Mouse (Mus musculus) erythroblast, embryonic 14.5 days (primary cell): ENCODE measurements around the gene Gna15. TPM values are rescaled to one million over a fixed set of nuclear protein-coding genes. Genes with fewer than 3 reads are reported as not detected.

Experiments
- H3K27me3 ChIP-seq: 2 replicates; pipeline ENCODE4 v1.6.1; 2012; ENCODE audit warnings: inconsistent platforms; ENCODE audit not compliant: control insufficient read depth
- H3K36me3 ChIP-seq: 2 replicates; pipeline ENCODE4 v1.6.1; 2012; ENCODE audit warnings: mild to moderate bottlenecking, inconsistent platforms; ENCODE audit not compliant: control insufficient read depth
- H3K4me1 ChIP-seq: 2 replicates; pipeline ENCODE4 v1.6.1; 2012; ENCODE audit warnings: inconsistent platforms; ENCODE audit not compliant: control insufficient read depth
- H3K4me3 ChIP-seq: replicated peaks from 2 replicates; pipeline ENCODE3; 2012; ENCODE audit warnings: moderate library complexity, mild to moderate bottlenecking, inconsistent platforms
- H3K9me3 ChIP-seq: 2 replicates; pipeline ENCODE4 v1.6.1; 2012; ENCODE audit warnings: low read length, inconsistent platforms, mixed read lengths; ENCODE audit not compliant: control insufficient read depth
- GATA1 ChIP-seq: IDR thresholded peaks from 2 replicates; pipeline ENCODE4 v1.6.1; 2012; ENCODE audit warnings: low read length, inconsistent platforms, mixed read lengths
- TAL1 ChIP-seq: IDR thresholded peaks from 3 replicates; pipeline ENCODE4 v1.6.1; 2012; ENCODE audit warnings: low read length, inconsistent platforms, mixed read lengths
- polyA plus RNA-seq: library from polyadenylated mRNA; stranded (reverse); fragments of >175 nt; gene quantifications from 2 replicates; pipeline ENCODE4 v1.2.3, GENCODE M21; 2012

Gene Gna15
- polyA plus RNA-seq, 1 experiment: 0.14 TPM

- Histone ChIP-seq H3K36me3 (peaks cover 60% of the 10 kb centered on the region), H3K27me3 (no peaks in the 10 kb centered on the region), H3K4me1 (peaks cover 50% of the 10 kb centered on the region), H3K9me3 (no peaks in the 10 kb centered on the region), H3K4me3 (no peak overlapping the region)
- TF ChIP-seq GATA1 (no peak), TAL1 (no peak)
Observed at GRCm38 (mm10) chr10:81493601-81494220, 30.3 kb downstream of the Gna15 start.

DNA sequence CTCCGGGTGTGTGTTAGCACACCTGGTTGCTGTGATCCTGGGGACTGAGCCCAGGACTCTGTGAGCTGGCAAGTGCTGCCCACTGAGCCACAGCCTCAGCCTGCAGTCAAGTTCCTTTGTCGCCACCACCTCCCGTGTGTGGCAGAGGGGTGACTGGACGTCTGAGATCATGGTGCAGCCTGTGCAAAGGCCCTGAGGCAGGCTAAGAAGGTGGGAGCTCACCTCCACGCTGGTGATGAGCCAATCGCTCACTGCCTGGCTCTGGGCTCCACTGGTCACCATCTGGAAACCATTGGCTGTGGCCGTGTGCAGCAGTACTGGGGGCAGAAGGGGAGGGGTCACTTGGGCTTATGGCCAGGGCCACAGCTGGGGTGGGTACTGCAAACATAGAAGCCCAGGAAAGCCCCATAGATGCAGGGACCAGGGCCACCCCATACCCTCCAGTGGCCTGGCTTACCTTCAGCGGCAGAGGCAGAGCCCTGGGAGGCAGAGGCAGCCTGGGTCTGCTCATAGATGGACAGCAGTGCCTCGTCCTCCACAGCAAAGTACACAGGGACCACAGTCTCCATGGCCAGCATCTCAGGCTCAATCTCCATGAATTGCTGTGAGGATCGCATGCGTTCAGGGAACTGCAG is 31.3 kb downstream of the Gna15 start:
- Histone ChIP-seq H3K4me3 (no peak overlapping the region), H3K4me1 (peaks cover 41% of the 10 kb centered on the region), H3K9me3 (no peaks in the 10 kb centered on the region), H3K27me3 (no peaks in the 10 kb centered on the region), H3K36me3 (peaks cover 70% of the 10 kb centered on the region)
- TF ChIP-seq TAL1 (no peak), GATA1 (no peak)

- Histone ChIP-seq H3K9me3 (no peaks in the 10 kb centered on the region), H3K4me3 (no peak overlapping the region), H3K4me1 (peaks cover 33% of the 10 kb centered on the region), H3K36me3 (peaks cover 87% of the 10 kb centered on the region), H3K27me3 (no peaks in the 10 kb centered on the region)
- TF ChIP-seq GATA1 (no peak), TAL1 (no peak)
Observed at GRCm38 (mm10) chr10:81491018-81491417, 33.0 kb downstream of the Gna15 start.

DNA sequence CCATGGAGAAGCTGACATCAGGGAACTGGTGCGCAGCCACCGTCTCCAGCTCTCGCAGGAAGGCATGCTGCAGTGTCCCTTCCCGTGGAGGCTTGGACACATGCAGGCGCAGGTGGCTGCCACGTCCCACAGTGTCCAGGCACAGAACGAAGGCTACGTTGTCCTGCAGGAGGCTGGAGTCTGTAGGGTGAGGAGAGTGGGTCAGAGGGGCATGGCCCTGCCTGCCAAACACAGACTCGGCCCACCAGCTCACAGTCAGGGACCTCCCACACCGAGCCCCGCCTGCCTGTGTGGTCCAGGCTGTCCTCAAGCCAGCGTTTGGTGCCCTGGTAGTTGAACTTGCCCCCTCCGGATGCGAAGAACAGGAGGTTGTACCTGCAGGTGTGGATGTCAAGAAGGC is 34.1 kb downstream of the Gna15 start:
- Histone ChIP-seq H3K4me1 (peaks cover 28% of the 10 kb centered on the region), H3K36me3 (peaks cover 87% of the 10 kb centered on the region), H3K4me3 (no peak overlapping the region), H3K27me3 (no peaks in the 10 kb centered on the region), H3K9me3 (no peaks in the 10 kb centered on the region)
- no peak for TF ChIP-seq TAL1
- TF ChIP-seq GATA1: no peak

DNA sequence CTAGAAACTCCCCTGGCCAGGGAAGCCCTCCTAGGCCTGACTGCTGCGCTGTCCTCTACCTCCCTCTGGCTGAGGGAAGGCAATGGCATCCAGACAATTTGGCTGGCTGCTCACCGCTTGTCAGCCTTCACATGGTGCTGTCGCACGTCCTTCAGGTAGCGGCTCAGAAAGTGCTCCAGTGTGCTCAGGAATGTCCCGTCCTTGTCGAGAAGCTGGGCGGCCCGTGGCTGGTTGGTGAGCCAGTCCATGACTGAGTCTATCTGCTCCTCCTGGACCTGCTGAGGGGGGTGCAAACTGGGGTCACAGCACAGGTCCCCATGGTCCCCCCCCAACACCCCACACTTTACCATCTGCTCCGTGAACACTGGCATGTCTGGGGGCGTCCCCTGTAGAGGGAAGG is 35.9 kb downstream of the Gna15 start:
- Histone ChIP-seq H3K27me3 (no peaks in the 10 kb centered on the region), H3K4me1 (peaks cover 10% of the 10 kb centered on the region), H3K36me3 (peaks cover 70% of the 10 kb centered on the region), H3K9me3 (no peaks in the 10 kb centered on the region), H3K4me3 (no peak overlapping the region)
- TF ChIP-seq GATA1: no peak
- TF ChIP-seq TAL1: no peak

GRCm38 (mm10) chr10:81486496-81486895 is 37.5 kb downstream of the Gna15 start:
- TF ChIP-seq GATA1 (no peak), TAL1 (no peak)
- Histone ChIP-seq H3K4me3 (no peak overlapping the region), H3K27me3 (peaks cover 16% of the 10 kb centered on the region), H3K4me1 (peaks cover 18% of the 10 kb centered on the region), H3K36me3 (peaks cover 54% of the 10 kb centered on the region), H3K9me3 (no peaks in the 10 kb centered on the region)

GRCm38 (mm10) chr10:81485479-81486018 is 38.5 kb downstream of the Gna15 start:
- H3K9me3 ChIP-seq: no peaks in the 10 kb centered on the region
- H3K27me3 ChIP-seq: peaks cover 25% of the 10 kb centered on the region
- TF ChIP-seq GATA1 (no peak), TAL1 (no peak)
- H3K4me1 ChIP-seq: peaks cover 18% of the 10 kb centered on the region
- no peak overlapping the region for H3K4me3 ChIP-seq
- H3K36me3 ChIP-seq: peaks cover 45% of the 10 kb centered on the region

GRCm38 (mm10) chr10:81485060-81485449 is 39.0 kb downstream of the Gna15 start:
- H3K36me3 ChIP-seq: peaks cover 40% of the 10 kb centered on the region
- H3K4me1 ChIP-seq: peaks cover 18% of the 10 kb centered on the region
- TF ChIP-seq TAL1 (no peak), GATA1 (no peak)
- no peak overlapping the region for H3K4me3 ChIP-seq
- H3K9me3 ChIP-seq: no peaks in the 10 kb centered on the region
- peaks cover 30% of the 10 kb centered on the region for H3K27me3 ChIP-seq

DNA sequence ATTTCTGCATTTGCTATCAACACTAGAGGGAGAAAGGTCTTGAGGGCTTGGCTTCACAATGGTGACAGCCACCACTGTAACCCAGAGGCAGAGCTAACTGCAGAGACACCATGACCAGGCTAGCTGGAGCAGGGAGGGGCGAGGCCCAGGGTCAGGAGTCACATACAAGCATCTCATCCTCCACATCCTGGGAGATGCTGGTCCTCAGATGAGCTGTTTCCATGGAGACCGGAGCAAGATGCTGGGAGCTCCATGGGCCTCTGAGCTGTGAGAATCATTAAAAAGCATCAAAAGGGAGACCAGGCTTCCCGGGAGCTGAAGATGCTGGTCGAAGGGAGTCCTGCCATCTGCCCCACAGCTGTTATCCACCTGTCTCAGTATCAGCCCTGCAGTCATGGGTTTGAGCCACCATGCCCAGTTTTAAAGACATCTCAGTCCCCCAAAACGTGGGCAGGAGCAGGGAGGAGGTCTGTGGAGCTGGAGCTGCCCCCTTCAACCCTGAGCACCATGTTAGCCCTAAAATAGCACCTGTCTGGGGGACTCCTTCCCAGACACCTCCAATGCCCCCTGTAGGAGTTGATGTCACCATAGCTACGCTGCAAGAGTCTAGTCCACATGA is 39.5 kb downstream of the Gna15 start:
- Histone ChIP-seq H3K36me3 (peaks cover 35% of the 10 kb centered on the region), H3K27me3 (peaks cover 34% of the 10 kb centered on the region), H3K4me1 (peaks cover 18% of the 10 kb centered on the region)

More for the DNA sequence above, 39.5 kb downstream of the Gna15 start:
- Histone ChIP-seq H3K9me3 (no peaks in the 10 kb centered on the region), H3K4me3 (no peak overlapping the region)
- no peak for TF ChIP-seq TAL1
- no peak for TF ChIP-seq GATA1
